Mouse (Mus musculus) gastrocnemius, postnatal 25 days (tissue): ENCODE measurements around the gene Ddx51. TPM values are rescaled to one million over a fixed set of nuclear protein-coding genes. Genes with fewer than 3 reads are reported as not detected.

Experiments
- DNase-seq: peaks from one replicate; pipeline ENCODE4 v3.0.0; 2022
- long read RNA-seq, 2 experiments: library from polyadenylated mRNA; stranded (forward); transcript quantifications; one replicate each; pipeline ENCODE4 v2.0.0; 2021
- total RNA-seq, 2 experiments: library from RNA; stranded (reverse); gene quantifications; 1 replicate in 1 of 2; 2 replicates in 1 of 2; pipeline ENCODE4 v1.2.3; 2021

The Ddx51 gene
- total RNA-seq: 1 to 10 TPM; 6.4 to 7.7 TPM
- long read RNA-seq, experiment 1, partial matches to known transcripts: 1 of 2 reads
- long read RNA-seq, experiment 1, other reads (novel, unspliced or antisense): 1 of 2 reads
- long read RNA-seq, experiment 2, full-length matches to known transcripts: 3 of 4 reads
- long read RNA-seq, experiment 2, partial matches to known transcripts: 0 of 4 reads
- long read RNA-seq, experiment 2, other reads (novel, unspliced or antisense): 1 of 4 reads

DNA sequence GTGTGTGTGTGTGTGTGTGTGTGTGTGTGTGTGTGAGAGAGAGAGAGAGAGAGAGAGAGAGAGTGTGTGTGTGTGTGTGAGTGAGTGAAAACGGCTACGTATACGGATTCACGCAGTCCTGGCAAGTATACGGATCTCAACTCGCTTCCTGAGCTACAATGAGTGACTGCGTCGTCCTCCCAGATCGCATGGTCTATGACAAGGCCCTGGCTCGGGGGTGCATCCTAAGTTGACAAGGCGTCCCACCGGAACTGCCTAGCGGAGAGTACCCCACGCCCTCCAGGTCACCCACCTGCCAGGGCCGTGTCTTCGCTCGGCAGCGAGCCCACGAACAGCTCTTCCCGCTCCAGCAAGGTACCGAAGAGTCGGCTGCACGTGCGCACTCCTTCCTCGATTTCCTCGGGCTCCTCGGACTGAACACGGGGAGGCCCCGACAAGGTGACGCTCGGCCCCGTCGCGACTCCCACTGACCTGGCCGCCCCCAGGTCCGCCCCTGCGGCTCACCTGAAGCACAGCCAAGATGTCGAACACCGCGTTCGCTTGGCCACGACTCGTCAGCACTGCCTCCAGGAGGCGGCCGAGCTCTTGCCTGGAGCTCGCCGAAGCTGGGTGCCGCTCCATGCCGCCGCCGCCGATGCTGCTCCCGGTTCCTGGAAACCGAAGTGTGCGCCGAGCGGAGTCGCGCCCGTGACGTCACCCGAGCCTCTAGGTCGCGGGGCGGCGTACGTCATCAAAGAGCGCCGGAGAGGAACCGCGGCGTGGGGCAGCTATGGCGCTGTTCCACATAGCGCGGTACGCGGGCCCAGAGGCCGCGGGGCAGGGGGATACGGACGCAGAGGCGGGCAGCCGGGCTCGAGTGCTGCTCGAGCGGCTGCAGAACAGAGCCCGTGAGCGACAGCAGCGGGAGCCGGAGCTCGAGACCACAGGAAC is at the start of gene Ddx51, which contains the start of gene Noc4l:
Gene Ddx51 (plus strand): TSS at position 733 of the 930 bp plus-strand sequence.
Gene Noc4l (minus strand): TSS at position 699 of the 930 bp plus-strand sequence.
- peak; percentile 87 for DNase-seq

DNA sequence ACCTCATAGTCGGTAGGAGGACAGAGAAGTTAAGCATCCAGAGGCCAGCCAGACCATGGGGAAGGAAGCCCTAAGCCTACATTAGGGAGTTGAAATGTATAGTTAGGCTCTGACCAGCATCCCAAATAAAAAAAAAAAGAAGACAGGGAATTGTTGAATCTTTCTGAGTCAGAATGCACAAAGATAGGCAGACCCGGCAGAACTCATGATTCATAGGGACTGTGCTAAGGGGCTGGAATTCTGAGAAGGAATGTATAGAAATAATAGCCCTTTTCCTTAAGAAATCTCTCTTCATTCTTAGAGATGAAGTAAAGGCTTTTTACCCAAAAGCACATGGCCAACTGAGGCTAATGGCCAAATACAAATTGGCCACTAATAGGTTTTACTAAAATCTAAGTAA is 48.9 kb upstream of the Ddx51 start:
- no peak for DNase-seq

DNA sequence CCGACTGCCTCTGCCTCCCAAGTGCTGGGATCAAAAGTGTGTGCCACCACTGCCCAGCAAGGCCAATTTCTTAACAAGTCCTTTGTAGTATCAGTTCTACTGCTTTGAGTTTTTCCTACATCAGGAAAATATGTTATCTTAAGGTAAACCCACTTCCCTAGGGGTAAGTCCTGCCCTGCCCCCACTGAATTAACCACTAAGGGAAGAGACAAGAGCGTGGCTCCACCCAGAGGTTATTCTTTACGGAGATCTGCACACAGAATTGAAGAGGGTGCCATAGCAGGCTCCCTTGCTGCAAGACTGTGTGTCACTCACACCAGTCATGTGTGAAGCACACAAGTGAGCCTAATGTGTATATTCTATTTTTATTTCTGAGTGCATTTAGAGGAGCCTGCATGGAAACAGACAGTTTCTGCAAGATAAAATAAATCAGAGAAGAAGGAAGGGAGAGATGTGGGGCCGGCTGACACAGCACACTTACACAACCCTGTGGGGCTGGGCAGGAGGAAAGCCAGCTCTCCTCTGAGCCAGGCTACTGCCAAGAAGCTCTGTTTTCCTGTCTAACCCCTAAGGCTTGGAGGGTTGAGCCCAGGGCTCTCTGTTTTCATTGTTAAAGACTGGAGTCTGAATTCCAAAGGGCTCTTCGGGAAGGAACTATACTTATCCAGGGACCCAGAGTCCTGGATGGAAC is 47.6 kb upstream of the Ddx51 start:
- no peak for DNase-seq

DNA sequence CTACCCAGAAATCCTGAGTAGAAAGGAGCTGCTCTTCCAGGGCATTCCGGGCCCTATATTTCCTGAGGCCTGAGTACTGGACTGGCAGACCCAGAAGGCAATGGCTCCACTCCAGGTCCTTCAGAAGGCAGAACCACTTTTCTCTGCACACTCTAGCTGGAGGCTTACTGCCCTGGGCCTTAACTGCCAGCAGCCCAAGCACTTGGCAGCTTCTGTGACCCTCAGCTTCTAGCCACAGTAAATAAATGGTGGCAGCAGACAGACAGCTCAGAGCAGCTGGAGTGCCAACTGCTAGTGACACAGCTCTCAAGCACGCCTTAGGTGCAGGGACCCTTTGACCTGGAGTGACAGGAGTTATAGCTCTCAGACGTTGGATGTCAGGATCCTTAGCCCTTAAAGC is 45.5 kb upstream of the Ddx51 start:
- DNase-seq: peak; percentile 29

DNA sequence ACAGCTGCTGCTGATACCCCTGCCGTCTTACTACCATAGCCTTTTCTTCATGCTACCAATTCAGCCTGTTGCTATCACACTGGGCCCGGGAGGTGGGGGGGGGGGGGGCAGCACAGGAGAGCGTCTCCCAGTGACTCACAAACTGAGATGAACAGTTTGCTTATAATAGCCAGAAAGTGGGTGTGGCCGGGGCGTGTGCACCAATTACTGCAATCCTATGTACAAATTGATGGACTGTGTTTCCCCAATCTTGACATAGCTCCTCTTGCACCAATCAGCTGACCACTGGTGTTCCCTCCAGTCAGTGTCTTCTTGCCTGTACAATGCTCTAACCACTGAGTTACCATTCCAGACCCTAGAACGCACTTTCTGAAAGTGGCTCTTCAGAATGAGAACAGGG is 44.9 kb upstream of the Ddx51 start:
- no peak for DNase-seq

DNA sequence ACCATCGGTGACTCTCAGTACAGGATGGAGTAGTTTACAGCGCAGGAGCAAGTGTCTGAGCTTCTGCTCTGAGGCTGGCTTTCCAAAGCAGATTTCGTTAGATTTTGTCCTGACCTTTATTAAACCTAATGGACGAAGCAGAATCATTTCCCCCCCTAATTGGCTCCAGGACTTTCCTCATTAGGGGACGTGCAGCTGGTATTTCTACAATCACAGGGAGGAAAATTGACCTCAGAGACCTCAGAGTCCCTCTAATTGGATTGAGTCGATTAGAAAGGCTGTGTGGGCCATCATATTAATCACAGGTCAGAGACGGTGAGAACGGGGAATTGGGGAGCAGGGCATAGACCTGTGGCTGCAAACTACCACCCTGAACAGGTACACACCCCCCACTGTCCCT is 44.3 kb upstream of the Ddx51 start:
- no peak for DNase-seq

DNA sequence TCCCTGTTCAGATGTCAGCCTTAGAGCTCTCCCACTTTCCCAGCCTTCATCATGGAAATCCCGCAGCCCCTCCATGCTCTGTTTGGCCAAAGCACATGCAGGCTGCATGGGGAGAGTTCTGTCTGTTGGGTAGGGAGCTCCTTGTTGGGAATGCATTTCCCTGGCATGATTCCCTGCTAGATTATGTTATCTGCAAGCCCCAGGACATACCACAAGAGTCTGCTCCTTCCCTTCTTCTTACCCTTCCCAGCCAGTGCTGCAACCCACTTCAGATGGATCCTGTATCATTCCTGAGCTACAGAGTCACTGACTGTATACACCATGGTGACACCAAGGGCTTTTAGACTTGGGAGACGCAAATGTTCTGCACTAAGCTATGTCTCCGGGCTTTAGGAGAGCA is 43.8 kb upstream of the Ddx51 start:
- no peak for DNase-seq

DNA sequence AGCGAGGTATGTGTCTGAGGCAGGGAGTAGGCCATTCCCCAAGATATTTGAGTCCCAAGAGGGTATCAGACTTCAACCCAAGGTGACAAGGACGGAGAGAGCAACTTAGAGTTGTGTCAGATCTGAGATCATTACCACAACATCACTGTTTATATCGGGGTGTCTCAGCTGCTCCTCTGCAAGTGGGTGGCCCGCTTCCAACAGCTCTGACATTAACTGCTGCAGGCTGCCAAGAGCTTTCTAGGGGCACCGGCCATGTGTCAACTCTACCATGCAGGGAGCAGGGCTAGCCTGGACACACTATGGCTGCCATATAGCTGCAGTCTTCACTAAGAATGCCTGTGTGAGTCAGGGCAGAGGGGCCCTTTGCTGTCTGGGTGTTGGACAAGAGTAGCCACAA is 43.4 kb upstream of the Ddx51 start:
- no peak for DNase-seq

DNA sequence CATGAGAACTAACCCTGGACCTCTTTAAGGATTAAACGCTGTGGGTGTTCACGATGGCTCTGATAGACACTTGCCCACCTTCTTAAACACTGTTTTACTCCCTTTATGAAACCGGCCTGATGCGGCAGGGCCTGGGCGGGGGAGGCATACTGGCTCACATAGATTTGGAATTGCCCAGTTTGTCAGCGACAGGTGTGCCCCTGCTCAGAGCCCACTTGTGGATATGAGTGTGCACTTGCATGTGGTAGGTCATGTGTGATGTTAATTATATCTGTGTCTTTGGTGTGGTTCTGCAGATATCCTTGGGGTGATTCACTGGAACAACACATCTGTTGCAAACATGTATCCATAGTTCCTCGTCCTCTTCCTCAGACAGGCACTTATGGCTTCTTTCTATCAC is 42.8 kb upstream of the Ddx51 start:
- no peak for DNase-seq

DNA sequence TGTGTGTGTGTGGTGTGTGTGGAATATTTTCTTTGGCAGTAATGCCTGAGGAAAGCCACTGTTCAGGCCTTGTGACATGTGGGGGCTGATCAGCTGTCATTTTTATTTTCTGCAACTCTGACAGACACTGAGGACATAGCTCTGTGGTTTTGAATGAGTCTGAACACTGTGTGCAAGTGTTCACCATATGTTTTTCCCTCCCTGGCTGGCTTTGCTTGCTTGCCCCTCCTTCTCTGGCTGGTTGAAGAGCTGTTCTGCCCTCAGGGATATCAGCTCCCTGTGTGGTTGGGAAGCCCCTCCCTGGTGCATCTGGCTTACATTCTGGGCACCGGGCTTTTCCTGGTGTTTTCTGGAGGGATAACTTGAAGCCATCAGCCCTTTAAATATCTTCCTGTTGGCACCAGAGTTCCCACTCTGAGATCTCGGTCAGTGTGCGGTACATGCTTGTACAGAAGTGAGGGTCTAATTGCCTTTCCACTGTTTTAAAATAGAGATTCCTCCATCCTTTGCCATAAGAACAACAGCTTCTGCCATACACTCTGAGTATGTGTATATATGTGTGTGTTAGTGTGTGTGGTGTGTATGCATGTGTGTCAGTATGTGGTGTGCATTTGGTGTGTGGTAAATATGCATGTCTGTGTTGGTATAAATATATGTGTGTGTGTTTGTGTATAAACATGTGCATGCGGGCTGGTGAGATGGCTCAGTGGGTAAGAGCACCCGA is 41.7 kb upstream of the Ddx51 start:
- DNase-seq: no peak

DNA sequence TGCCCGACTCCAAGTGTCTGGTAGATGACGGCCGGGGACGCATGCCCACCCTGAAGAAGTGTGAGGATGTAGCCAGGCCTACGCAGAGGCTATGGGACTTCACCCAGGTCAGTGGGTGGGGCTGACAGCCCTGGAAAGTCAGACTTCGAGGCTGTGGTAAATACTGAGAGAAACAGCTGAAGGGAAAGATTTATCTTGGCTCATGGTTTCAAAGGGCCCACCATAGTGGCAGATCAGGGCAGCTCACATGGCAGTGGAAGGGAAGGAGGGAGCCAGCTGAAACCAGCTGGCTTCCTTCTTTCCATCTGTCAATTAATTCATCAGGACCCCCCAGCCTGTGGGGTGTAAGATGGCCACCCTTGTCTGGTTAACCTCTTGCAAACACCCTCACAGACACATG is 34.0 kb upstream of the Ddx51 start:
- DNase-seq: no peak

DNA sequence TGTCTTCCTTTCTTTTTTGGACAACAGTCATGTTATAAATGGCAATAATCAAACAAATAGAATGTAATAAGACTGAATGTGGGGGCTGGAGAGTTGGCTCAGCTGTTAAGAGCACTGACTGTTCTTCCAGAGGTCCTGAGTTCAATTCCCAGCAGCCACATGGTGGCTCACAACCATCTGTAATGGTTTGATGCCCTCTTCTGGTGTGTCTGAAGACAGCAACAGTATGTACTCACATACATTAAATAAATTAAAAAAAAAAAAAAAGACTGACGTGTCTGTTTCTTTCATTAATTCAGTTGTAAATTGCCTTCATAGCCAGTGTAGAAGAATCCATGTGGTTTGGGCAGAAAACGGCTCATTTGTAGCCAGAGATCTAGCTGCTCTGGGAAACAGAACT is 28.9 kb upstream of the Ddx51 start:
- DNase-seq: no peak

DNA sequence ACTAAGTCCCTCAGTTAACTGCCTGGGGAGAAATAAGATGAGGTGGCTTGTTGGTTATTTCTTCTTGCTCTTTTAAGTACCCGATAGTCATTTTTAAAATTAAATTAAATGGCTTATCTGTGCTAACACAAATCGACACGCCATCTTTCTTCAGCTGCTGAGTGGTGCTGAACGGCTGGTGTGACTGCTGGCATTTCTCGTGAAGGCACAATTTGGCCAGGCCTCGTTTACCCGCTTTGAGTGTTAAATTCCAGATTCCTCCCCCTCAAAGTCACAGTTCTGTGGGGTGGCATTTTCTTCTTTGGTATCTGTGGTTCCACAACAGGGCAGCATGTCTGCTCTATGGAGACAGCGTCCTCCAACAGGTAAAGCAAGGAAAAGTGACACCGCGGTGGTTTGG is 25.9 kb upstream of the Ddx51 start:
- DNase-seq: no peak

DNA sequence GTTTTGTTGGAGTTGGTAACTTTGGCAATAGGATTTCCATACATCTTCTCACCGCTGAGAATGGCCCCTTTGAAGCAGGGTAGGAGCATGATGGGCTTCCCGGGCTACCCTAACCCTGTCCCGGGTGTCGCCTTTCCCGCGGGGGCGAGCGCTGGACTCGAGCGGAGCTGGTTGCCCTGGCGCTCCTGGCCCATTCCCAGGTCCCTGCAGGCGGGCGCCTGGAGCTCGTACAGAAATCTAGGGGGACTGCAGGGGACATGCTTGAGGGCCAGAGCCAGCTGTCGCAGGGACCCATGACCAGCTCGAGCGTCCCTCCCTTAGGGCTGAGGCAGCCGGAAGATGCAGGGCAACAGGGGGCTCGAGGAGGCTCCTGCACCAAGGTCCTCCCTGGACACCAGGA is 25.1 kb upstream of the Ddx51 start:
- no peak for DNase-seq

DNA sequence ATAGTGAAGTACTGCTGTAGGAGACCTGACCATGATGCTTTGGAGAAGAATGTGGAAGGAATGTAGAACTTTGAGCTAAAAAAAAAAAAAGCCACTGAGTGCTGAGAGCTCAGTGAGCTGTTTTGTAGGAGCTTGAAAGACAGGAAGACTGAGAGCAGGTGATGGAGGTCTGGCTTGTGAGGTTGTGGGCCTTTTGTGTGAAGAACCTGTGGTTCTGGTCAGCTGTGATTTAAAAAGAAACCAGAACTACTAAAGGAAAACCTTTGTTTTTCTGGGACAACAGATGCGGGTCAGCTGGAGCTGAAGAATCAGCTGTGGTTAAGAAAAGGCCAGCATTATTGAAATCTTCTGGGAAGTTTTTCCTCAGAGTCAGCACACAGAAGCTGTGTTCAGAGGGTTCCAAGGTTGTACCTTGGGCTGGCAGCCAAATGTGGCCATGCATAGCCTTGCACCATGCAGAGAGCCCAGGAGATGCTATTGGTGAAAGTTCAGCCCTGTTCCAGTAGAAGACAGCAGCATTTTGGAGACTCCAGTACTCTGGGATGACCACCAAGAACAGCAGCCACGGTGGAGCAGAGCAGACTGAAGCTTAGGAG is 23.6 kb upstream of the Ddx51 start:
- DNase-seq: no peak

DNA sequence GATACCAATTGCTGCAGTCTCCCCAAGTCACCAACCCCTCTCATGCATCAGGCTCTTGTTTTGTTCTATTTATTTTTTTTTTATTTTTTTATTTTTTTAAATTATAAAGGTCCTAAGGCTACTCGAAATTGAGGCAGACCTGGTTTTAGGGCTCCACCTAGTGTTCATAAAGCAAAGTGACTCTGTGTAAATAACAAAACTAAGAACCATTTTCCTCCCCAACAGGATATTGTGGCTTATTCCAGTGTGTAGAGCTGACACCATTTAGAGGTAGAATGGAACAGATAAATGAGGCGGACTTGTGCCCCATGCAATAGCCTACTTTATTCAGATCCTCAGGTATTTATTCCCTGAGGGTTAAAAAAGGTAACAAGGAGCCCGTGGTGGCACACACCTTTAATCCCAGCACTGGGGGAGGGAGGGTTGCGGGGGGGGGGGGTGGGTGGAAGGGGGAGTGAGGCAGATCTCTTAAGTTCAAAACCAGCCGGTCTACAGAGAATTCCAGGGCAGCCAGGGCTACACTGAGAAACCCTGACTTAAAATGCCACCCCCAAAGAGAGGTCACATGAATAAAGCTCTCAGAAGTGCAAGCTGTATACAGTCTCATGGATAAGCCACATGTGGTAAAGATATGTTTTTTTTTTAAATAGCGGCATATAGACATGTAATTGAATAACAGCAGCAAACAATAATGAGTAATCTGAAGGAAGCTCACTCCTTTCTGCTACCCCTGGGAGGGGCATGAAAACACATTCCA is 17.1 kb upstream of the Ddx51 start:
- DNase-seq: no peak

DNA sequence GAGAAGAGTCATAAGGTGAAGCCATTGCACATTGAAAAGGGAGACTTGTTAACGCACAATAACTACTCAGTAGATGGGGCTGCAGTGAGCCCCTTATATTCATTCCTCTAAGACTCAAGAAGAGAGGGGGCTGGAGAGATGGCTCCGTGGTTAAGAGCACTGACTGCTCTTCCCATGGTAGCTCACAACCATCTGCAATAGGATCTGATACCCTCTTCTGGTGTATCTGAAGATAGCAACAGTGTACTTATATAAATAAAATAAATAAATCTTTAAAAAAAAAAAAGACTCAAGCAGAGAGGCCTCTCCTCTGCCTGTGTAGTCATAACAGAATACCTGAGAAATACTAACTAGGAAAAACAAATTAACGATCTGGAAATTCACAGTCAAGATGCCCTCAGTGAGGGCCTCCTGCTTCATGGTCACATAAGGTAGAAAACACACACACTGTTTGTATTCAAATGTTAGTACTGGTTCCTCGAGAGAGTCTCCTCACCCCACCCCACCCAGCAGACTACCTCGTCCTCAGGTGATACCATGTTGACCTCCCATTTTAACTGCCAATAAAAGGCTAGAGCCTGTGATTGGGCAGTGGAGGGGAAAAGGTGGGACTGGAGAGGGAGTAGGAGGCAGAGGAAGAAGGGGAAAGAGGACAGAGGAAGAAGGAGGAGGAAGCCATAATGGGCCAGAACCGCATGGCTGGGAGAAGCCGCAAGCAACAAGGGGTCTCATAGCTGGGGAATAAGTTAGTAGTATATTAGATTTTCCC is 14.8 kb upstream of the Ddx51 start:
- no peak for DNase-seq

DNA sequence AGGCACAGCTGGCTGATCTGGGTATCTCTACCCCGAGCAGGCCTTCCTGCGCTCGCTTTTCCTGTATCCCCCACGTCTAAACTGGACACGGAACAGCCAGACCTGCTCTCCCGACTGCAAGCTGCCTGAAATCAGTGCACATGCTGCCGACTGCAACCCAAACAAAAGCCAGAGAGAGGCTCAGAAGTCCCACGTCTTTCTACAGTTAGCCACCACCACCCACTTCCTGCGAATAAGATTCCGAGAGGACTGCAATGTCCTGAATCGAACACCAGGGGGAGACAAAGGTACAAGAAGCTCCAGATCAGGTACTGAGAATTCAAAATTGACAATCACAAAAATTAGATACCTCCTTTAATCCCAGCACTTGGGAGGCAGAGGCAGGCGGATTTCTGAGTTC is 13.8 kb upstream of the Ddx51 start:
- peak; percentile 14 for DNase-seq

DNA sequence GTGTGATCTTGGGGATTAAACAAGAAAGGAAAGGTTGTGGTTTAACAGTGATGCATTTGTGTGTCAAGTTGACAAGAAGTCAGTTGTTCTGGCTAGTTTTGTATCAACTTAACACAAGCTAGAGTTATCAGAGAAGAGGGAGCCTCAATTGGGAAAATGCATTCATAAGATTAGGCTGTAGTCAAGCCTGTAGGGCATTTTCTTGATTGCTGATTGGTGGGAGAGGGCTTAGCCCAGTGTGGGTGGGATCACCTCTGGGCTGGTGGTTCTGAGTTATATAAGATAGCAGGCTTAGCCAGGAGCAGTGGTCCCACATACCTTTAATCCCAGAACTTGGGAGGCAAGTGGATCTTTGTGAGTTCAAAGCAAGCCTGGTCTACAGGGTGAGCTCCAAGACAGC is 6.9 kb upstream of the Ddx51 start:
- DNase-seq: no peak

DNA sequence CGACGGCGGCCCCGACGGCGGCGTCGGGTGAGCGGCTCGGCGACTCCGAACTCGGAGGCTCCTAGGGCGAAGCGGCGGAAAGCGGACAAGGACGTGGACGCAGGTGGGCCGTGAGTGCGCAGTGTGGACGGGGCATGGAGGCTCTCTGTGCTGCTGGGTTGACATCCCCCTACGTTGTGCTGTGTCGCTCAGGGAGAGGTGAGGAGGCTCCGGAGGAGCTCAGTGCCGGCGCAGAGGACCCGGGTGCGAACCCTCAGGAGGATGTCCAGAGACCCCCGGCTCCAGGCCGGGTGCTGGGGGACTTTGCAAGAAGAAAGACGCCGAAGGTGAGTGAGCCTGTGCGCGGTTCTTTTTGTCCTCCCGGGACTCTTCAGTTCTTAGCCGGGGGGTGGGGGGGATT is 435 bp downstream of the Ddx51 start:
- DNase-seq: no peak
